Mouse (Mus musculus) neural tube, embryonic 15.5 days (tissue): Measurements from ENCODE around the gene Crispld2. TPM values are rescaled to one million over a fixed set of nuclear protein-coding genes. Genes with fewer than 3 reads are reported as not detected.

ENCODE experiments used
- ATAC-seq: fragments of 200-750 bp; cut with Nextera tagmentation; 2 replicates; pipeline ENCODE4 v1.8.0; 2017; ENCODE audit warnings: mild to moderate bottlenecking, moderate TSS enrichment, moderate library complexity; ENCODE audit not compliant: low FRiP score
- H3K27ac ChIP-seq: fragments of 300-500 bp; sonication (generic); replicated peaks from 2 replicates; pipeline ENCODE4 v1.5.1; 2015; ENCODE audit warnings: mild to moderate bottlenecking, inconsistent platforms
- H3K27me3 ChIP-seq: fragments of 300-500 bp; sonication (generic); replicated peaks from 2 replicates; pipeline ENCODE4 v1.6.1; 2015; ENCODE audit warnings: inconsistent platforms
- H3K36me3 ChIP-seq: fragments of 300-500 bp; sonication (generic); 2 replicates; pipeline ENCODE4 v1.6.1; 2015; ENCODE audit warnings: inconsistent platforms
- H3K4me1 ChIP-seq: fragments of 300-500 bp; sonication (generic); 2 replicates; pipeline ENCODE4 v1.6.1; 2015; ENCODE audit warnings: inconsistent platforms
- H3K4me2 ChIP-seq: fragments of 300-500 bp; sonication (generic); 2 replicates; pipeline ENCODE4 v1.6.1; 2015; ENCODE audit warnings: inconsistent platforms, mild to moderate bottlenecking, moderate library complexity
- H3K4me3 ChIP-seq: fragments of 300-500 bp; sonication (generic); replicated peaks from 2 replicates; pipeline ENCODE4 v1.5.1; 2015; ENCODE audit warnings: mild to moderate bottlenecking, inconsistent platforms
- H3K9ac ChIP-seq: fragments of 300-500 bp; sonication (generic); replicated peaks from 2 replicates; pipeline ENCODE4 v1.6.1; 2015; ENCODE audit warnings: mild to moderate bottlenecking, inconsistent platforms
- H3K9me3 ChIP-seq: fragments of 300-500 bp; sonication (generic); replicated peaks from 2 replicates; pipeline ENCODE4 v1.6.1; 2016; ENCODE audit warnings: inconsistent platforms
- WGBS: fragments of 180-500 bp; shearing (Covaris S2); methylation state at CpG from one replicate; pipeline ENCODE4 v1.1.7; 2015; ENCODE audit warnings: mixed read lengths; 5-methylcytosine and 5-hydroxymethylcytosine counted together
- polyA plus RNA-seq: library from polyadenylated mRNA; unstranded; fragments of >200 nt; fragmentation: Nextera tagmentation; extraction: Ambion mirVana; gene quantifications from 2 replicates; pipeline ENCODE4 v1.2.1, GENCODE M21; 2015

Crispld2 gene
- polyA plus RNA-seq, 1 experiment from 2014 or later = 2.6 TPM

DNA sequence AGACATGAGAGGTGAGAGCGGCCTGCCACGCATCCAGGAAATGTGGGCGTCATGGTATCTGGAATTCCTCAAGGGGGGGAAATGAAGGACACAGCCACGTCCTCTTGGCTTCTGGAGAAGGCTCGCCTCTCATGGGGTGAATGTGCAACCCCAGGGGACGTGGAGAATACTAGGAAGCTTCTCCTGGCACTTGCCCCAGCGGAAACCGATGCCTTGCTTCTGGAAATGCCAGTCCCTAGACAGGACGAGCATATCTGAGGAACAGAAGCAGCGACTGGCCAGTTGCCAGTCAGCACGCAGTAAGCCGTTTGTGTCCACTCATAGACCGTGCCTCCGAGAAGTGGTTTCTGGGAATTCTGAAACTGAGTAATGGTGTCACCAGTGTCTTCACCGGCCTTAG, 45.0 kb downstream of the Crispld2 start:
- no peaks in the 10 kb centered on the region for H3K9me3 ChIP-seq
- WGBS = 84% methylated on average over 15 of the region's 15 CpGs
- no peaks in the 10 kb centered on the region for H3K36me3 ChIP-seq
- H3K4me1 ChIP-seq = no peaks in the 10 kb centered on the region
- H3K27me3 ChIP-seq = no peaks in the 10 kb centered on the region
- no peak overlapping the region for H3K27ac ChIP-seq
- H3K4me3 ChIP-seq = no peak overlapping the region
- no peak for ATAC-seq
- H3K4me2 ChIP-seq = no peak overlapping the region
- H3K9ac ChIP-seq = no peak overlapping the region

GRCm38 (mm10) chr8:120037611-120038010, 45.4 kb downstream of the Crispld2 start:
- Histone ChIP-seq H3K27me3 (no peaks in the 10 kb centered on the region), H3K9ac (no peak overlapping the region), H3K4me3 (no peak overlapping the region), H3K4me1 (no peaks in the 10 kb centered on the region), H3K36me3 (no peaks in the 10 kb centered on the region), H3K27ac (no peak overlapping the region), H3K9me3 (no peaks in the 10 kb centered on the region), H3K4me2 (no peak overlapping the region)
- no peak for ATAC-seq
- 85% methylated on average over 8 of the region's 8 CpGs for WGBS

- Histone ChIP-seq H3K4me3 (no peak overlapping the region), H3K27ac (no peak overlapping the region), H3K4me1 (no peaks in the 10 kb centered on the region), H3K9ac (no peak overlapping the region), H3K9me3 (no peaks in the 10 kb centered on the region), H3K27me3 (no peaks in the 10 kb centered on the region), H3K36me3 (no peaks in the 10 kb centered on the region), H3K4me2 (no peak overlapping the region)
- ATAC-seq = no peak
- 95% methylated on average over 12 of the region's 12 CpGs for whole genome bisulfite sequencing
Measured at GRCm38 (mm10) chr8:120038741-120039140, 46.5 kb downstream of the Crispld2 start.

DNA sequence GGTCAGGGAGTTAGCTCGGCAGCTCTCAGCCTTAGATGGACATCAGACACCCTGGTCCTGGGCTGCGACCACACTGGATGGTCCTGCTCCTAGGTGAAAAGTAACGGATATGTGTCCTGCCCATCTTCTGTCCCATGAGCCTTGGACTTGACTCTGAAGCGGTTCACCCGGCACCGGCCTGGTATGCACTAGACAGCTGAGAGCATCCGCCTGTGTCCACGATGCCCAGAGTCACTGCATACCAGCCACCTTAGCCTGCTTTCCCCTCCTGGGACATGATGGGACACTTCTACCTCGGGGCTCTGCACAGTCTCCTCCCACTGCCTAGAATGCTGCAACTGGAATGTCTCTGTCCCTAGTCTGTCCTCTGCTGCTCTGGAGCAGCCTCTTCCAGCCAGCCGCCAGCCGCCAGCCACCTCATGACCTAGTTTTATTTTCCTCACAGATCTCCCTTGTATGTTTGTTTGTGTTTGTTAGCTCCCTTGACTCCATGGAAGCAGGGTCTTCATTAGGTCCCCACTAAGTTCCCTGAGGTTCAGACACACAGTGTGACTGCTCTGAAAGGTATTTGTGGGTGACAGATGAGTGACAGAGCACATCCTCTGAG, 47.2 kb downstream of the Crispld2 start:
- no peak overlapping the region for H3K4me3 ChIP-seq
- ATAC-seq = no peak
- H3K27me3 ChIP-seq = no peaks in the 10 kb centered on the region
- no peak overlapping the region for H3K9ac ChIP-seq
- no peak overlapping the region for H3K4me2 ChIP-seq
- 86% methylated on average over 11 of the region's 11 CpGs for WGBS
- no peaks in the 10 kb centered on the region for H3K4me1 ChIP-seq
- no peak overlapping the region for H3K27ac ChIP-seq
- H3K9me3 ChIP-seq = no peaks in the 10 kb centered on the region
- no peaks in the 10 kb centered on the region for H3K36me3 ChIP-seq

GRCm38 (mm10) chr8:120040861-120041260, 48.6 kb downstream of the Crispld2 start:
- H3K4me3 ChIP-seq = no peak overlapping the region
- H3K27me3 ChIP-seq = no peaks in the 10 kb centered on the region
- ATAC-seq = no peak
- no peaks in the 10 kb centered on the region for H3K4me1 ChIP-seq
- no peak overlapping the region for H3K27ac ChIP-seq
- no peaks in the 10 kb centered on the region for H3K36me3 ChIP-seq
- H3K9me3 ChIP-seq = no peaks in the 10 kb centered on the region
- no peak overlapping the region for H3K4me2 ChIP-seq
- no peak overlapping the region for H3K9ac ChIP-seq
- 74% methylated on average over 1 of the region's 1 CpGs for WGBS

- Histone ChIP-seq H3K27me3 (no peaks in the 10 kb centered on the region), H3K9me3 (no peaks in the 10 kb centered on the region), H3K9ac (no peak overlapping the region), H3K36me3 (no peaks in the 10 kb centered on the region), H3K4me3 (no peak overlapping the region), H3K4me2 (no peak overlapping the region), H3K4me1 (no peaks in the 10 kb centered on the region), H3K27ac (no peak overlapping the region)
- WGBS = 88% methylated on average over 10 of the region's 10 CpGs
- no peak for ATAC-seq
Measured at GRCm38 (mm10) chr8:120042542-120043312, 50.5 kb downstream of the Crispld2 start.

GRCm38 (mm10) chr8:120044907-120045306, 52.7 kb downstream of the Crispld2 start:
- Histone ChIP-seq H3K36me3 (no peaks in the 10 kb centered on the region), H3K4me1 (no peaks in the 10 kb centered on the region), H3K9me3 (no peaks in the 10 kb centered on the region), H3K27ac (no peak overlapping the region), H3K9ac (no peak overlapping the region), H3K27me3 (no peaks in the 10 kb centered on the region), H3K4me2 (no peak overlapping the region), H3K4me3 (no peak overlapping the region)
- no peak for ATAC-seq
- WGBS = 86% methylated on average over 8 of the region's 8 CpGs

DNA sequence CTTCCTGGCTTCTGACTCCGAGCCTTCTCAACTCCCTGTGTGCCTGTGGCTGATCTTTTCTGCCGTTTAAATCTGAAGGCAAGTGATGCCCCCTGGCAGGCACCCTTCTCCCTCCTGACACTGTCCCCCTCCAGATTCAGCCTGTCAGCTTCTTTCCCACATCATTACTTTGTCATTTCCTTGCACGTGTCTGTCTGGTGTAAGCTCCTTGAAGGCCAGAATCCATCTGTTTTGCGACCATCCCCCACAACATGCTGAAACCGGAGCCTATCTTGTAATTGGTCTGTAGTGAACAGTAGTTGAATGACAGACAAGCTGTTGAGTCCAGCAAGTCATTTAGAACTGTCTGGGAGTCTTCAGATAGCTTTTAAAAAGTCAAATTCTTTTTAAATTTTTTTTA, 53.2 kb downstream of the Crispld2 start:
- no peak overlapping the region for H3K9ac ChIP-seq
- H3K27me3 ChIP-seq = no peaks in the 10 kb centered on the region
- H3K4me3 ChIP-seq = no peak overlapping the region
- no peaks in the 10 kb centered on the region for H3K36me3 ChIP-seq
- H3K4me2 ChIP-seq = no peak overlapping the region
- no peaks in the 10 kb centered on the region for H3K9me3 ChIP-seq
- 67% methylated on average over 5 of the region's 5 CpGs for WGBS
- no peak for ATAC-seq
- H3K27ac ChIP-seq = no peak overlapping the region
- no peaks in the 10 kb centered on the region for H3K4me1 ChIP-seq

- ATAC-seq = no peak
- H3K4me1 ChIP-seq = no peaks in the 10 kb centered on the region
- 70% methylated on average over 14 of the region's 14 CpGs for WGBS
Measured at GRCm38 (mm10) chr8:120046258-120047020, 54.2 kb downstream of the Crispld2 start.

DNA sequence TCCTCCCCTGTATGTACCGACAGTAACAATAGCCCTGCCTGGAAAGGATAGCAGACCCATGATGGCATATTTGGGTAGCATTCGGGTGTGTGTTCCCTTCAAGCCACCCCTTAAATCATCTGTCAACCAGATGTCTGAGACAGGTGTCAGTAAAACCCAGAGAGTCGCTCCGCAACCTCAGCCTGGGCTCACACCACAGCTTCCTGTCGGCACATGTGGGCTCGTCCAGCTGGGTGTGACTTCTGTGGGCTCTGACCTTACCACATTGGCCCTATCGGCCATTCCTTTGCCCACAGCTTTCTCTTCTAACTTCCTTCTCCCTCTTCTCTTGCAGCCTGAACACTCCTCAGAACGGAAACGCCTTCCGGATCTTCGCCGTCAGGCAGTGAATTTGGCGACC, 57.7 kb downstream of the Crispld2 start:
- Histone ChIP-seq H3K9me3 (no peaks in the 10 kb centered on the region), H3K27me3 (no peaks in the 10 kb centered on the region), H3K4me2 (no peak overlapping the region), H3K36me3 (no peaks in the 10 kb centered on the region), H3K9ac (no peak overlapping the region), H3K4me1 (no peaks in the 10 kb centered on the region), H3K27ac (no peak overlapping the region), H3K4me3 (no peak overlapping the region)
- WGBS = 90% methylated on average over 13 of the region's 13 CpGs
- ATAC-seq = no peak

More at GRCm38 (mm10) chr8:120046258-120047020, 54.2 kb downstream of the Crispld2 start:
- no peak overlapping the region for H3K4me3 ChIP-seq
- H3K9ac ChIP-seq = no peak overlapping the region
- H3K27me3 ChIP-seq = no peaks in the 10 kb centered on the region
- no peaks in the 10 kb centered on the region for H3K36me3 ChIP-seq
- H3K27ac ChIP-seq = no peak overlapping the region
- no peaks in the 10 kb centered on the region for H3K9me3 ChIP-seq
- no peak overlapping the region for H3K4me2 ChIP-seq

- WGBS = 87% methylated on average over 10 of the region's 10 CpGs
- no peak overlapping the region for H3K27ac ChIP-seq
Measured at GRCm38 (mm10) chr8:120050376-120050775, 58.1 kb downstream of the Crispld2 start.

GRCm38 (mm10) chr8:120051006-120051405, 58.8 kb downstream of the Crispld2 start:
- no peak overlapping the region for H3K4me2 ChIP-seq
- H3K9me3 ChIP-seq = no peaks in the 10 kb centered on the region
- WGBS = 47% methylated on average over 4 of the region's 4 CpGs
- no peak overlapping the region for H3K4me3 ChIP-seq
- no peaks in the 10 kb centered on the region for H3K4me1 ChIP-seq
- H3K36me3 ChIP-seq = no peaks in the 10 kb centered on the region
- ATAC-seq = no peak
- no peaks in the 10 kb centered on the region for H3K27me3 ChIP-seq
- H3K9ac ChIP-seq = no peak overlapping the region
- H3K27ac ChIP-seq = no peak overlapping the region

More at GRCm38 (mm10) chr8:120050376-120050775, 58.1 kb downstream of the Crispld2 start:
- Histone ChIP-seq H3K4me2 (no peak overlapping the region), H3K4me1 (no peaks in the 10 kb centered on the region), H3K9me3 (no peaks in the 10 kb centered on the region), H3K4me3 (no peak overlapping the region), H3K36me3 (no peaks in the 10 kb centered on the region), H3K9ac (no peak overlapping the region), H3K27me3 (no peaks in the 10 kb centered on the region)
- ATAC-seq = no peak
